Mouse (Mus musculus) CH12.LX (cell line): ENCODE data around the gene Erbin.

Experiments
- CHD1 ChIP-seq: IDR thresholded peaks from 2 replicates; pipeline ENCODE4 v1.6.1; 2012; ENCODE audit warnings: low read depth, low read length, improper control_type of control experiment, inconsistent platforms
- CHD2 ChIP-seq: IDR thresholded peaks from 2 replicates; pipeline ENCODE4 v1.6.1; 2011; ENCODE audit warnings: low read length, improper control_type of control experiment
- CTCF ChIP-seq, 2 experiments: IDR thresholded peaks in 1 of 2; conservative IDR thresholded peaks in 1 of 2; 2 replicates each; pipeline ENCODE4 v1.5.1; 2011 to 2012; ENCODE audit warnings: low read depth in 2 of 2, low read length in 2 of 2, improper control_type of control experiment in 1 of 2, inconsistent platforms in 1 of 2, mild to moderate bottlenecking in 1 of 2, moderate library complexity in 1 of 2
- EP300 ChIP-seq: IDR thresholded peaks from 2 replicates; pipeline ENCODE4 v1.6.1; 2011; ENCODE audit warnings: low read length, improper control_type of control experiment
- JUND ChIP-seq: conservative IDR thresholded peaks from 2 replicates; pipeline ENCODE4 v1.6.1; 2011; ENCODE audit warnings: low read depth, low read length, improper control_type of control experiment
- MAZ ChIP-seq: IDR thresholded peaks from 2 replicates; pipeline ENCODE4 v1.6.1; 2012; ENCODE audit warnings: low read depth, mild to moderate bottlenecking, inconsistent platforms, low read length, improper control_type of control experiment, moderate library complexity
- POLR2A ChIP-seq: IDR thresholded peaks from 2 replicates; pipeline ENCODE4 v1.6.1; 2011; ENCODE audit warnings: low read depth, mild to moderate bottlenecking, improper control_type of control experiment, low read length
- UBTF ChIP-seq: IDR thresholded peaks from 2 replicates; pipeline ENCODE4 v1.6.1; 2012; ENCODE audit warnings: low read depth, mild to moderate bottlenecking, inconsistent platforms, low read length, improper control_type of control experiment, moderate library complexity
- ZC3H11A ChIP-seq: IDR thresholded peaks from 2 replicates; pipeline ENCODE4 v1.6.1; 2012; ENCODE audit warnings: low read depth, mild to moderate bottlenecking, inconsistent platforms, low read length, improper control_type of control experiment
- ZMIZ1 ChIP-seq: IDR thresholded peaks from 2 replicates; pipeline ENCODE4 v1.6.1; 2012; ENCODE audit warnings: low read depth, mild to moderate bottlenecking, inconsistent platforms, low read length, improper control_type of control experiment

DNA sequence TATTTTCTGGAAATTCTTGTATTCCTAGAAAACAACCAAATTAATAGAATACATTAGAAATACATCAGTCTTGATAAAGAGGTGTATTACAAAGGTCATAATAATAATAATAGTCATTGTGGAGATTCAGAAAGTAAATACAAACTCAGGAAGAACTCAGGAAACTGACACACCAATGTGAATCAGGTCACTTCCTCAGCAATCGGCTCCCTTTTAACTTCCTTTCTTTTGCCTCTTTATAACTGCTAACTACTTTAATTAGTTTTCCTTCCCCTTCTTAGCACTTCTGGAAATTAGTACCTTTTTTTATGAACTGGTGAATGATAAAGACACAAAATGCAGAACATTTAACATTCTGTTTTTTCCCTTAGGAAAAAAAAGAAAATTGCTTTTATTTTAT is 51.4 kb downstream of the Erbin start:
- TF ChIP-seq POLR2A (no peak), ZMIZ1 (no peak), CHD1 (no peak), EP300 (no peak), ZC3H11A (no peak), CTCF (conservative IDR thresholded peaks at IDR 0.05 in 1 of 2, IDR thresholded peaks at IDR 0.05 in 1 of 2; ENCODE audit: low read depth in 2 of 2, low read length in 2 of 2) (no peak), CHD2 (no peak), UBTF (no peak), MAZ (no peak), JUND (no peak)
